Mouse (Mus musculus) heart, adult 2 months (tissue): ENCODE results near the gene Car1. TPM values are rescaled to one million over a fixed set of nuclear protein-coding genes. Genes with fewer than 3 reads are reported as not detected.

Experiments
- DNase-seq, 2 experiments: peaks; one replicate each; pipeline ENCODE4 v3.0.0; 2021
- H3K27ac ChIP-seq: fragments of 200-600 bp; 2 replicates; pipeline ENCODE4 v1.8.1; 2022
- H3K27me3 ChIP-seq: fragments of 200-500 bp; 2 replicates; pipeline ENCODE4 v1.6.1; 2012; ENCODE audit warnings: mild to moderate bottlenecking, low read length, inconsistent platforms, mixed read lengths; ENCODE audit not compliant: control insufficient read depth, insufficient read depth
- H3K36me3 ChIP-seq: fragments of 200-500 bp; 2 replicates; pipeline ENCODE4 v1.6.1; 2012; ENCODE audit warnings: low read length, inconsistent platforms; ENCODE audit not compliant: control insufficient read depth, insufficient read depth
- H3K4me1 ChIP-seq: fragments of 200-500 bp; 2 replicates; pipeline ENCODE4 v1.6.1; 2011; ENCODE audit warnings: low read length; ENCODE audit not compliant: control insufficient read depth, insufficient read depth
- H3K4me3 ChIP-seq: fragments of 200-600 bp; 2 replicates; pipeline ENCODE4 v1.8.1; 2022
- H3K79me2 ChIP-seq: fragments of 200-500 bp; replicated peaks from 2 replicates; pipeline ENCODE4 v1.6.1; 2012; ENCODE audit warnings: mild to moderate bottlenecking, inconsistent platforms, low read length, moderate library complexity, mixed read lengths; ENCODE audit not compliant: control insufficient read depth, insufficient read depth
- H3K9ac ChIP-seq: fragments of 200-500 bp; 2 replicates; pipeline ENCODE4 v1.6.1; 2012; ENCODE audit warnings: low read depth, mild to moderate bottlenecking, control low read depth, inconsistent platforms, low read length, mixed read lengths
- CTCF ChIP-seq: fragments of 200-600 bp; IDR thresholded peaks from 2 replicates; pipeline ENCODE4 v1.8.1; 2022; ENCODE audit warnings: antibody characterized with exemption, mild to moderate bottlenecking, moderate library complexity
- EP300 ChIP-seq: fragments of 200-500 bp; IDR thresholded peaks from 2 replicates; pipeline ENCODE4 v1.6.1; 2011; ENCODE audit warnings: low read depth, low read length, control low read depth; ENCODE audit not compliant: insufficient read depth
- POLR2A ChIP-seq: fragments of 200-500 bp; IDR thresholded peaks from 2 replicates; pipeline ENCODE4 v1.6.1; 2011; ENCODE audit warnings: mild to moderate bottlenecking, low read depth, low read length, control low read depth; ENCODE audit not compliant: insufficient read depth
- WGBS: fragments of 180-500 bp; shearing (Covaris S2); methylation state at CpG from one replicate; pipeline ENCODE4 v1.1.7; 2018; 5-methylcytosine and 5-hydroxymethylcytosine counted together
- intact Hi-C: fragments of 180-260 bp; cut with DNase I; formaldehyde crosslinking; loops from one replicate; pipeline ENCODE4 v1.15.1; 2025
- long read RNA-seq: library from polyadenylated mRNA; stranded (forward); transcript quantifications from one replicate; pipeline ENCODE4 v2.0.0, GENCODE M21; 2021
- polyA plus RNA-seq: library from polyadenylated mRNA; depleted of rRNA; stranded (reverse); fragments of >200 nt; gene quantifications from 2 replicates; pipeline ENCODE4 v1.2.3, GENCODE M21; 2012; rRNA removed
- total RNA-seq, 2 experiments: library from RNA; stranded (reverse); gene quantifications; 2 replicates each; pipeline ENCODE4 v1.2.3; 2021

Gene Car1
- not detected for total RNA-seq
- polyA plus RNA-seq, result 0.23 TPM in 1 of 2 replicates, not detected in the other
- long read RNA-seq, partial matches to known transcripts, result 0 of 3 reads
- long read RNA-seq, other reads (novel, unspliced or antisense), result 3 of 3 reads

- intact Hi-C loops, result no loop called here
- no peak within 1 kb of the TSS for H3K27ac ChIP-seq
- DNase-seq, result no peak
- H3K79me2 ChIP-seq, result no peaks in the 10 kb centered on the region
- H3K9ac ChIP-seq, result no peak within 1 kb of the TSS
- TF ChIP-seq POLR2A (no peak), CTCF (no peak)
- H3K36me3 ChIP-seq, result no peaks in the 10 kb centered on the region
- H3K27me3 ChIP-seq, result no peaks in the 10 kb centered on the region
- H3K4me3 ChIP-seq, result no peak within 1 kb of the TSS
- no peaks in the 10 kb centered on the region for H3K4me1 ChIP-seq
- WGBS, result 69% methylated on average over 1 of the region's 1 CpGs
Observed at GRCm38 (mm10) chr3:14808211-14808610, at the start of gene Car1. Gene Car1, minus strand, starts transcription at chr3:14808368.

- WGBS, result 73% methylated on average over 3 of the region's 3 CpGs
- intact Hi-C loops, result no loop called here
- H3K9ac ChIP-seq, result no peak overlapping the region
- no peak overlapping the region for H3K4me3 ChIP-seq
- no peak overlapping the region for H3K27ac ChIP-seq
- H3K36me3 ChIP-seq, result no peaks in the 10 kb centered on the region
- no peaks in the 10 kb centered on the region for H3K4me1 ChIP-seq
- DNase-seq, result no peak
- H3K79me2 ChIP-seq, result no peaks in the 10 kb centered on the region
- H3K27me3 ChIP-seq, result peaks cover 4% of the 10 kb centered on the region; the same call in 1 of the 2 replicates
- TF ChIP-seq CTCF (no peak), EP300 (no peak)
Observed at GRCm38 (mm10) chr3:14857874-14858273, 49.7 kb upstream of the Car1 start.

- Histone ChIP-seq H3K27ac (no peak overlapping the region), H3K9ac (no peak overlapping the region), H3K79me2 (no peaks in the 10 kb centered on the region), H3K4me3 (no peak overlapping the region), H3K4me1 (no peaks in the 10 kb centered on the region), H3K36me3 (no peaks in the 10 kb centered on the region), H3K27me3 (no peaks in the 10 kb centered on the region)
- intact Hi-C loops, result no loop called here
- WGBS, result 56% methylated on average over 1 of the region's 1 CpGs
- DNase-seq, result no peak
- TF ChIP-seq POLR2A, result no peak
- no peak for TF ChIP-seq CTCF
- TF ChIP-seq EP300, result no peak
Observed at GRCm38 (mm10) chr3:14854446-14854845, 46.3 kb upstream of the Car1 start.

DNA sequence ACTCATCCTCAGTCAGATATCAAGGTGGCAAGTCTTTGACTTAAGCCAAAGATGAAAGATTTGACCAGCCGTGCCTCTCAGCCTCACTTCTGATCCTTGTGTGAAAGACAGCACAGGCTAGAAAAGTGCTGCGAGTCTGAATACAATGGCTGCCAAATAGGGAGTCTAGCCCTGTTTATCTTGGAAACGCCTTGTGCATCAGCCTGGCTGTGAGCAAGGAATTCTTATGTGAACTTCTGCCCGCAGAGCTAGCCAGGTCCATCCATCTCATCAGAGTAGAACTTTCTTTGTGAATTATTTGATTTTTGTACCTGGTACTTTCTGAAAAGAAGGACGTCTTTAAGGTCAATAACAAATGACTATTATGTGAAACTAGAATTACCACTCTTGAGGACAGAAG is 45.8 kb upstream of the Car1 start:
- H3K4me1 ChIP-seq, result no peaks in the 10 kb centered on the region
- H3K4me3 ChIP-seq, result no peak overlapping the region
- no peak overlapping the region for H3K27ac ChIP-seq
- intact Hi-C loops, result no loop called here
- no peak overlapping the region for H3K9ac ChIP-seq
- DNase-seq, result no peak
- H3K79me2 ChIP-seq, result no peaks in the 10 kb centered on the region
- 53% methylated on average over 5 of the region's 5 CpGs for WGBS
- TF ChIP-seq EP300 (no peak), CTCF (no peak), POLR2A (no peak)
- H3K27me3 ChIP-seq, result no peaks in the 10 kb centered on the region
- H3K36me3 ChIP-seq, result no peaks in the 10 kb centered on the region

GRCm38 (mm10) chr3:14848587-14849254 is 40.6 kb upstream of the Car1 start:
- H3K36me3 ChIP-seq, result no peaks in the 10 kb centered on the region
- no peaks in the 10 kb centered on the region for H3K79me2 ChIP-seq
- TF ChIP-seq POLR2A, result no peak
- H3K27ac ChIP-seq, result no peak overlapping the region
- no peak overlapping the region for H3K4me3 ChIP-seq
- no peak overlapping the region for H3K9ac ChIP-seq
- no peak for DNase-seq
- intact Hi-C loops, result no loop called here
- H3K4me1 ChIP-seq, result no peaks in the 10 kb centered on the region
- WGBS, result 74% methylated on average over 2 of the region's 2 CpGs
- no peaks in the 10 kb centered on the region for H3K27me3 ChIP-seq

GRCm38 (mm10) chr3:14839466-14840118 is 31.4 kb upstream of the Car1 start:
- TF ChIP-seq CTCF (no peak), EP300 (no peak), POLR2A (no peak)
- H3K27ac ChIP-seq, result no peak overlapping the region
- 67% methylated on average over 3 of the region's 3 CpGs for WGBS
- no peaks in the 10 kb centered on the region for H3K79me2 ChIP-seq
- no peak for DNase-seq
- H3K9ac ChIP-seq, result no peak overlapping the region
- no peaks in the 10 kb centered on the region for H3K36me3 ChIP-seq
- intact Hi-C loops, result no loop called here
- no peak overlapping the region for H3K4me3 ChIP-seq
- no peaks in the 10 kb centered on the region for H3K27me3 ChIP-seq
- H3K4me1 ChIP-seq, result no peaks in the 10 kb centered on the region
